15 mouse cellular contexts compared by ENCODE assay signal in the genomic region with DNA sequence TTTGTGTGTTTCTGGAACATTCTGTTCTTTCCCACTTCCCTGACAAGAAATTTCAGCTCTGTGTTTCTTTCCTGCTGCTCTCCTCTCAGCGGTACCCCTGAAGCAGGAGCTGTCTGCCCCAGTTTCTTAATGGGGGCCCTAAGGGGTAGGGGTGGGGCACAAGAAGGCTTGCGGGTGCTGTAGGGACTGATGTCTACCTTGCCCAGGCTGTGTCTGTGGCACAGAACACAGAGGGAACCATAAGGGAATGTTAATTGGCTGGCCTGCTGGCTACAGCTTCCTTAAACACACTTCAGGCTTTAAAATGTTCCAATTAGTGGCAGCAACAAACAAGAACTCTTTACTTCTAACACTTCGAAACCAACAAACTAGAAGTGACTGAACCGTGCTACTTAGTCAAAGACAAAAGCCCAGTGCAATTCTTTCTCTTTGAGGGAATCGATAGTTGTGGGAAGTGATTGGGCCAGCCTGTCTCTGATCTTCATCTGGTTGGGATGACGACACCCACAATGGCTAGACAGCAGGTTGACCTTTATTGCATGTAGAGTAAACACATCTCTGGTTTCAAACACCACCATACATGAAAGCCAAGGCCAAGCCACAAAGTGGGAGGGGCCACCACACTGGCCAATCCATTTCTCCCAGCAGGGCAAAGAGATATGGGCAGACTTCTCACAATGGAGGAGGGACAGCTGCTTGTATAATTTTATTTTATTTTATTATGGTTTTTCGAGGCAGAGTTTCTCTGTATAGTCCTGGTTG. TPM values are rescaled to one million over a fixed set of nuclear protein-coding genes. Genes with fewer than 3 reads are reported as not detected.
A peak's percentile ranks its signal among the peaks of the same experiment; 100 is the strongest.
DNase-seq lines count a peak whose midpoint lies in the region; ATAC-seq and TF ChIP-seq lines count a peak whose summit lies in the region.
"Had no signal": no experiment of that assay in that cellular context is flagged by ENCODE, and none has a peak within 500 bp of the region (broad histone marks: within the 10 kb centered on the region; RNA-seq: fewer than 3 reads in every experiment).

No protein-coding gene starts in this region.

- WGBS in midbrain, embryonic 11.5 days, result 69% methylated on average over 7 of the region's 7 CpGs
- WGBS in midbrain, postnatal 0 days, result 69% methylated on average over 7 of the region's 7 CpGs
- 43% methylated on average over 7 of the region's 7 CpGs for WGBS in forebrain, embryonic 11.5 days
- 53% methylated on average over 7 of the region's 7 CpGs for WGBS in liver, postnatal 0 days (ENCODE audit: insufficient replicate concordance)

- H3K9ac ChIP-seq in midbrain, embryonic 11.5 days (ENCODE audit: low read length), result no peak overlapping the region
- H3K9ac ChIP-seq in midbrain, postnatal 0 days (replicated peaks; ENCODE audit: low read length, poor library complexity, severe bottlenecking), result no peak overlapping the region
- H3K9ac ChIP-seq in forebrain, embryonic 11.5 days (ENCODE audit: low read length), result no peak overlapping the region
- H3K9ac ChIP-seq in liver, postnatal 0 days (replicated peaks), result no peak overlapping the region
- H3K9ac ChIP-seq: embryonic facial prominence, embryonic 13.5 days; limb, embryonic 15.5 days had no signal

- H3K4me2 ChIP-seq in midbrain, embryonic 11.5 days, result no peak overlapping the region
- no peak overlapping the region for H3K4me2 ChIP-seq in midbrain, postnatal 0 days (ENCODE audit: low read depth, low read length, poor library complexity, severe bottlenecking)
- H3K4me2 ChIP-seq in forebrain, embryonic 11.5 days (ENCODE audit: low read depth, low read length, severe bottlenecking), result no peak overlapping the region
- H3K4me2 ChIP-seq in liver, postnatal 0 days (ENCODE audit: low read depth, low read length), result no peak overlapping the region
- H3K4me2 ChIP-seq: embryonic facial prominence, embryonic 13.5 days; limb, embryonic 15.5 days had no signal

- peak; percentile 36; the same call in 1 of the 2 replicates for TF ChIP-seq EP300 in liver, postnatal 0 days (IDR thresholded peaks at IDR 0.05; ENCODE audit: low read depth)

- peaks cover 14% of the 10 kb centered on the region for H3K4me1 ChIP-seq in midbrain, embryonic 11.5 days (ENCODE audit: control insufficient read depth, insufficient read depth, low read length)
- peaks cover 23% of the 10 kb centered on the region; the same call in 1 of the 2 replicates for H3K4me1 ChIP-seq in midbrain, postnatal 0 days (ENCODE audit: insufficient read depth, low read length)
- H3K4me1 ChIP-seq in forebrain, embryonic 11.5 days (replicated peaks; ENCODE audit: control insufficient read depth, insufficient read depth, low read length), result peaks cover 6% of the 10 kb centered on the region; the same call in 1 of the 2 replicates
- H3K4me1 ChIP-seq in liver, postnatal 0 days (ENCODE audit: insufficient read depth), result peaks cover 12% of the 10 kb centered on the region

- H3K27ac ChIP-seq in midbrain, embryonic 11.5 days (ENCODE audit: low read depth, low read length), result no peak overlapping the region
- no peak overlapping the region for H3K27ac ChIP-seq in midbrain, postnatal 0 days (ENCODE audit: low read depth, low read length)
- no peak overlapping the region for H3K27ac ChIP-seq in forebrain, embryonic 11.5 days (ENCODE audit: low read depth, low read length)
- H3K27ac ChIP-seq in liver, postnatal 0 days (ENCODE audit: low read depth), result peak overlapping the region; percentile 85
- H3K27ac ChIP-seq: embryonic facial prominence, embryonic 13.5 days; limb, embryonic 15.5 days had no signal

- no peak for TF ChIP-seq CTCF in midbrain, postnatal 0 days (IDR thresholded peaks at IDR 0.05)
- no peak for TF ChIP-seq CTCF in liver, postnatal 0 days (IDR thresholded peaks at IDR 0.05; ENCODE audit: low read depth)

- no peaks in the 10 kb centered on the region for H3K27me3 ChIP-seq in midbrain, embryonic 11.5 days (ENCODE audit: control insufficient read depth, insufficient read depth, low read length)
- H3K27me3 ChIP-seq in midbrain, postnatal 0 days (ENCODE audit: insufficient read depth, low read length), result no peaks in the 10 kb centered on the region
- H3K27me3 ChIP-seq in forebrain, embryonic 11.5 days (ENCODE audit: control insufficient read depth, insufficient read depth, low read length), result no peaks in the 10 kb centered on the region
- H3K27me3 ChIP-seq in liver, postnatal 0 days (ENCODE audit: insufficient read depth, low read length), result no peaks in the 10 kb centered on the region
- H3K27me3 ChIP-seq: embryonic facial prominence, embryonic 13.5 days; limb, embryonic 15.5 days had no signal

- H3K4me3 ChIP-seq in midbrain, embryonic 11.5 days (ENCODE audit: low read depth, low read length), result no peak overlapping the region
- no peak overlapping the region for H3K4me3 ChIP-seq in midbrain, postnatal 0 days (ENCODE audit: low read depth, low read length)
- H3K4me3 ChIP-seq in forebrain, embryonic 11.5 days (ENCODE audit: low read depth, low read length), result no peak overlapping the region
- no peak overlapping the region for H3K4me3 ChIP-seq in liver, postnatal 0 days (ENCODE audit: low read depth, low read length)
- H3K4me3 ChIP-seq: embryonic facial prominence, embryonic 13.5 days; limb, embryonic 15.5 days had no signal

- no peak for ATAC-seq in midbrain, embryonic 11.5 days (ENCODE audit: low FRiP score)
- ATAC-seq in midbrain, postnatal 0 days (ENCODE audit: low FRiP score), result no peak
- peak; percentile 42 for ATAC-seq in forebrain, embryonic 11.5 days (replicated peaks; ENCODE audit: low FRiP score)
- ATAC-seq in liver, postnatal 0 days, result peak; percentile 97

- no peaks in the 10 kb centered on the region for H3K36me3 ChIP-seq in midbrain, embryonic 11.5 days (ENCODE audit: control insufficient read depth, insufficient read depth, low read length)
- H3K36me3 ChIP-seq in midbrain, postnatal 0 days (ENCODE audit: insufficient read depth, low read length), result no peaks in the 10 kb centered on the region
- no peaks in the 10 kb centered on the region for H3K36me3 ChIP-seq in forebrain, embryonic 11.5 days (ENCODE audit: control insufficient read depth, insufficient read depth, low read length)
- no peaks in the 10 kb centered on the region for H3K36me3 ChIP-seq in liver, postnatal 0 days (replicated peaks; ENCODE audit: insufficient read depth, low read length)
- H3K36me3 ChIP-seq: embryonic facial prominence, embryonic 13.5 days; limb, embryonic 15.5 days had no signal

- H3K9me3 ChIP-seq in midbrain, embryonic 11.5 days (ENCODE audit: control insufficient read depth, low read length), result no peaks in the 10 kb centered on the region
- no peaks in the 10 kb centered on the region for H3K9me3 ChIP-seq in midbrain, postnatal 0 days (ENCODE audit: low read length)
- H3K9me3 ChIP-seq in forebrain, embryonic 11.5 days (ENCODE audit: control insufficient read depth, low read length), result no peaks in the 10 kb centered on the region
- H3K9me3 ChIP-seq in liver, postnatal 0 days (ENCODE audit: low read length), result no peaks in the 10 kb centered on the region
- H3K9me3 ChIP-seq: embryonic facial prominence, embryonic 13.5 days; limb, embryonic 15.5 days had no signal

- peak; percentile 74 for DNase-seq in midbrain, embryonic 11.5 days (ENCODE audit: low spot score, missing footprints)
- DNase-seq in midbrain, postnatal 0 days (ENCODE audit: low spot score), result no peak
- no peak for DNase-seq in forebrain, embryonic 11.5 days (ENCODE audit: low spot score)
- DNase-seq in liver, result peak; percentile 53
- DNase-seq in liver, postnatal 0 days, result peak; percentile 65
- DNase-seq in spleen, postnatal 14 days (ENCODE audit: low spot score in 2 of 2), result no peak
- DNase-seq in embryo, embryonic 10.5 days (ENCODE audit: low spot score), result no peak
- DNase-seq: cerebellum, adult 11 months; cerebellum, postnatal 25 days; kidney, adult 8-10 months; kidney, postnatal 25 days had no signal

RNA-seq across cellular contexts. Expression of a gene that starts 39.7 kb away (rescaled TPM):
- 3.0 TPM in 2 replicates for polyA plus RNA-seq in midbrain, embryonic 11.5 days (2014; fragmentation: Nextera tagmentation; extraction: Ambion mirVana)
- total RNA-seq in midbrain, postnatal 0 days (2014; rRNA removed), result 63.7 and 83.0 TPM in 2 replicates
- 42.9 and 49.1 TPM in 2 replicates for polyA plus RNA-seq in midbrain, postnatal 0 days (2015; fragmentation: Nextera tagmentation; extraction: Ambion mirVana)
- polyA plus RNA-seq in forebrain, embryonic 11.5 days (2014; fragmentation: Nextera tagmentation; extraction: Ambion mirVana), result 2.4 TPM in 2 replicates
- polyA plus RNA-seq in liver, postnatal 0 days (2015; fragmentation: Nextera tagmentation; extraction: Ambion mirVana), result 1.1 and 1.4 TPM in 2 replicates
- total RNA-seq: hematopoietic stem cell, adult 5-6 weeks had no signal
- polyA plus RNA-seq: C2C12 had no signal

Comparison
In these comparisons a context has a peak if more than half of its experiments do, and no peak if none do; other contexts are left out.
1. DNase-seq: peak in midbrain, embryonic 11.5 days (single experiment), liver (single experiment) and liver, postnatal 0 days (single experiment); none in midbrain, postnatal 0 days (single experiment), forebrain, embryonic 11.5 days (single experiment), spleen, postnatal 14 days (0 of 2) and embryo, embryonic 10.5 days (single experiment).
2. RNA of a gene that starts 39.7 kb away (polyA plus RNA-seq): 42.9 to 49.1 TPM in midbrain, postnatal 0 days; 3.0 TPM in midbrain, embryonic 11.5 days, 2.4 TPM in forebrain, embryonic 11.5 days and 1.1 to 1.4 TPM in liver, postnatal 0 days; every median in the first group is over 10 times any median in the second.
3. ATAC-seq: peak in forebrain, embryonic 11.5 days (single experiment) and liver, postnatal 0 days (single experiment); none in midbrain, embryonic 11.5 days (single experiment) and midbrain, postnatal 0 days (single experiment).